Mouse (Mus musculus) embryonic fibroblast, embryonic 13.5 days (primary cell): ENCODE measurements around the gene Xirp1.

Experiments
- CTCF ChIP-seq: IDR thresholded peaks from 2 replicates; pipeline ENCODE4 v1.5.1; 2011; ENCODE audit warnings: mild to moderate bottlenecking, control low read depth, low read length, moderate library complexity, borderline replicate concordance; ENCODE audit not compliant: insufficient read depth
- POLR2A ChIP-seq: IDR thresholded peaks from 2 replicates; pipeline ENCODE4 v1.6.1; 2011; ENCODE audit warnings: low read depth, mild to moderate bottlenecking, control low read depth, low read length, moderate library complexity

- TF ChIP-seq POLR2A = no peak
- no peak for TF ChIP-seq CTCF
Observed at GRCm38 (mm10) chr9:120009871-120010270, 13.5 kb downstream of the Xirp1 start.
